Mouse (Mus musculus) intestine, embryonic 16.5 days (tissue): ENCODE results near the gene Rhoq. TPM values are rescaled to one million over a fixed set of nuclear protein-coding genes. Genes with fewer than 3 reads are reported as not detected.

ENCODE experiments used
- ATAC-seq: fragments of 200-750 bp; cut with Nextera tagmentation; 2 replicates; pipeline ENCODE4 v1.8.0; 2017; ENCODE audit warnings: moderate TSS enrichment, moderate library complexity
- H3K27ac ChIP-seq: fragments of 300-500 bp; sonication (generic); 2 replicates; pipeline ENCODE4 v1.5.1; 2014; ENCODE audit warnings: mild to moderate bottlenecking, low read length
- H3K27me3 ChIP-seq: fragments of 300-500 bp; sonication (generic); replicated peaks from 2 replicates; pipeline ENCODE4 v1.6.1; 2014; ENCODE audit warnings: low read length, control low read depth, mixed read lengths; ENCODE audit not compliant: control insufficient read depth, insufficient read depth
- H3K36me3 ChIP-seq: fragments of 300-500 bp; sonication (generic); 2 replicates; pipeline ENCODE4 v1.6.1; 2014; ENCODE audit warnings: low read length, control low read depth; ENCODE audit not compliant: control insufficient read depth, insufficient read depth
- H3K4me1 ChIP-seq: fragments of 300-500 bp; sonication (generic); 2 replicates; pipeline ENCODE4 v1.6.1; 2014; ENCODE audit warnings: low read length, control low read depth, mixed read lengths; ENCODE audit not compliant: control insufficient read depth, insufficient read depth
- H3K4me2 ChIP-seq: fragments of 300-500 bp; sonication (generic); 2 replicates; pipeline ENCODE4 v1.6.1; 2014; ENCODE audit warnings: low read depth, low read length, control low read depth
- H3K4me3 ChIP-seq: fragments of 300-500 bp; sonication (generic); 2 replicates; pipeline ENCODE4 v1.5.1; 2014; ENCODE audit warnings: mild to moderate bottlenecking, low read length
- H3K9ac ChIP-seq: fragments of 300-500 bp; sonication (generic); 2 replicates; pipeline ENCODE4 v1.6.1; 2014; ENCODE audit warnings: low read depth, low read length
- H3K9me3 ChIP-seq: fragments of 300-500 bp; sonication (generic); 2 replicates; pipeline ENCODE4 v1.6.1; 2016; ENCODE audit warnings: low read length, control low read depth; ENCODE audit not compliant: control insufficient read depth
- WGBS: fragments of 180-500 bp; shearing (Covaris S2); extraction: QIAGEN DNeasy Blood & Tissue Kit; methylation state at CpG from one replicate; pipeline ENCODE4 v1.1.7; 2014; 5-methylcytosine and 5-hydroxymethylcytosine counted together
- polyA plus RNA-seq: library from polyadenylated mRNA; unstranded; fragments of >200 nt; fragmentation: Nextera tagmentation; extraction: Ambion mirVana; gene quantifications from 2 replicates; pipeline ENCODE4 v1.2.1, GENCODE M21; 2015

Gene Rhoq
- polyA plus RNA-seq, 1 experiment from 2014 or later, result 5.4 TPM

DNA sequence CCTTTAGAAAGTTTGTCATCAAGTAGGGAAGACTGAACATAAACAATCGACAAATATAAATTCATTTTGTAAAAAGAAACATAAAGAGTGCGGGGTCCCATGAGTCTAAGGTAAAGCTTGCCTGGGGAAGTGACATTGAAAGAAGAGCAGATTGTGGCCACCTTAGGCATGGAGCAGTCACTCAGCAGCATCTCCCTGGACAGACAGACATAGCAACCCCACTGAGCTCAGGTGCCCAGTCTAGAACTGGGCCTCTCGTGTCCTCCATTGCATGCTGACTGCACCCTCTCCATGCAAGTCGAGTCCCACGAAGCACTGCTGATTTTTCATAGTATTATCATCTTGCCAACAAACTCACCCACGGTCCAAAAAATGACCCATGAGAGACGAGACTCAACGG, 81.9 kb downstream of the Rhoq start:
- no peaks in the 10 kb centered on the region for H3K4me1 ChIP-seq
- no peaks in the 10 kb centered on the region for H3K27me3 ChIP-seq
- peak; percentile 56 for ATAC-seq
- H3K36me3 ChIP-seq, result no peaks in the 10 kb centered on the region
- H3K9ac ChIP-seq, result no peak overlapping the region
- H3K27ac ChIP-seq, result no peak overlapping the region
- 83% methylated on average over 8 of the region's 8 CpGs for WGBS
- H3K9me3 ChIP-seq, result no peaks in the 10 kb centered on the region
- no peak overlapping the region for H3K4me2 ChIP-seq
- no peak overlapping the region for H3K4me3 ChIP-seq

Other genes with a start within 250 kb of the Rhoq start
- gene Epas1, start 209.4 kb upstream of the Rhoq start, polyA plus RNA-seq, result 4.0 and 4.7 TPM in 2 replicates
- gene Tmem247, start 45.7 kb upstream of the Rhoq start, polyA plus RNA-seq, result not detected in 2 replicates
- 0.13 TPM in 1 of 2 replicates, not detected in the other for gene Atp6v1e2, start 15.2 kb upstream of the Rhoq start, polyA plus RNA-seq
- 51.4 and 56.1 TPM in 2 replicates for gene Pigf, start 62.3 kb downstream of the Rhoq start, polyA plus RNA-seq
- 129 and 132 TPM in 2 replicates for gene Cript, start 62.5 kb downstream of the Rhoq start, polyA plus RNA-seq
- 5.3 and 5.9 TPM in 2 replicates for gene Socs5, start 144.6 kb downstream of the Rhoq start, polyA plus RNA-seq